Mouse (Mus musculus) CH12.LX (cell line): Measurements from ENCODE around the gene Bhlha15. TPM values are rescaled to one million over a fixed set of nuclear protein-coding genes. Genes with fewer than 3 reads are reported as not detected.

ENCODE experiments used
- DNase-seq: peaks from one replicate; pipeline ENCODE4 v3.0.0-alpha.2; 2013; ENCODE audit errors: extremely low read depth
- H3K27ac ChIP-seq: 2 replicates; pipeline ENCODE4 v1.5.1; 2012; ENCODE audit warnings: low read depth, mild to moderate bottlenecking, control low read depth, moderate library complexity; ENCODE audit not compliant: insufficient read depth
- H3K27me3 ChIP-seq: replicated peaks from 2 replicates; pipeline ENCODE3; 2012; ENCODE audit warnings: inconsistent platforms
- H3K36me3 ChIP-seq, 2 experiments: replicated peaks in 1 of 2; 2 replicates each; pipeline versions ENCODE3 to v1.6.1; 2012; ENCODE audit warnings: inconsistent platforms in 1 of 2, low read length in 1 of 2, mild to moderate bottlenecking in 1 of 2, mixed read lengths in 1 of 2, moderate library complexity in 1 of 2; ENCODE audit not compliant: control insufficient read depth in 1 of 2, insufficient read depth in 1 of 2
- H3K4me1 ChIP-seq, 2 experiments: 2 replicates each; pipeline ENCODE4 v1.6.1; 2012; ENCODE audit warnings: inconsistent platforms in 1 of 2, moderate library complexity in 1 of 2; ENCODE audit not compliant: insufficient read depth in 2 of 2, control insufficient read depth in 1 of 2
- H3K4me2 ChIP-seq: 2 replicates; pipeline ENCODE4 v1.6.1; 2012; ENCODE audit warnings: low read depth, mild to moderate bottlenecking, control low read depth; ENCODE audit not compliant: poor library complexity, insufficient read depth, severe bottlenecking
- H3K4me3 ChIP-seq, 3 experiments: fragments of 150-350 bp in 1 of 3; sonication (generic) in 1 of 3; replicated peaks in 1 of 3; 2 replicates each; pipeline versions ENCODE3 to v1.5.1; 2011 to 2012; ENCODE audit warnings: low read depth in 2 of 3, low read length in 2 of 3, mild to moderate bottlenecking in 2 of 3, moderate library complexity in 2 of 3, control low read depth in 1 of 3, improper control_type of control experiment in 1 of 3, inconsistent platforms in 1 of 3, mixed read lengths in 1 of 3; ENCODE audit not compliant: poor library complexity in 1 of 3
- H3K79me2 ChIP-seq: replicated peaks from 2 replicates; pipeline ENCODE4 v1.6.1; 2012; ENCODE audit warnings: mild to moderate bottlenecking, moderate library complexity; ENCODE audit not compliant: control insufficient read depth, poor library complexity, insufficient read depth, severe bottlenecking; ENCODE audit errors: extremely low read depth
- H3K9ac ChIP-seq: 2 replicates; pipeline ENCODE4 v1.6.1; 2012; ENCODE audit warnings: low read depth, mild to moderate bottlenecking, control low read depth, moderate library complexity; ENCODE audit not compliant: insufficient read depth
- H3K9me3 ChIP-seq: replicated peaks from 2 replicates; pipeline ENCODE3; 2012; ENCODE audit warnings: low read length, inconsistent platforms, mixed read lengths
- BHLHE40 ChIP-seq: IDR thresholded peaks from 2 replicates; pipeline ENCODE4 v1.6.1; 2011; ENCODE audit warnings: mild to moderate bottlenecking, low read depth, low read length, improper control_type of control experiment
- CTCF ChIP-seq, 2 experiments: IDR thresholded peaks in 1 of 2; conservative IDR thresholded peaks in 1 of 2; 2 replicates each; pipeline ENCODE4 v1.5.1; 2011 to 2012; ENCODE audit warnings: low read depth in 2 of 2, low read length in 2 of 2, improper control_type of control experiment in 1 of 2, inconsistent platforms in 1 of 2, mild to moderate bottlenecking in 1 of 2, moderate library complexity in 1 of 2
- ETS1 ChIP-seq: conservative IDR thresholded peaks from 2 replicates; pipeline ENCODE4 v1.6.1; 2012; ENCODE audit warnings: low read depth, mild to moderate bottlenecking, inconsistent platforms, low read length, improper control_type of control experiment, moderate library complexity
- IRF4 ChIP-seq: IDR thresholded peaks from 2 replicates; pipeline ENCODE4 v1.6.1; 2014; ENCODE audit warnings: low read depth, mild to moderate bottlenecking, inconsistent platforms, low read length, improper control_type of control experiment
- MAFK ChIP-seq: IDR thresholded peaks from 2 replicates; pipeline ENCODE4 v1.6.1; 2011; ENCODE audit warnings: low read length, improper control_type of control experiment; ENCODE audit not compliant: insufficient replicate concordance
- MAZ ChIP-seq: IDR thresholded peaks from 2 replicates; pipeline ENCODE4 v1.6.1; 2012; ENCODE audit warnings: low read depth, mild to moderate bottlenecking, inconsistent platforms, low read length, improper control_type of control experiment, moderate library complexity
- MYC ChIP-seq: IDR thresholded peaks from 2 replicates; pipeline ENCODE4 v1.6.1; 2011; ENCODE audit warnings: low read depth, mild to moderate bottlenecking, improper control_type of control experiment, low read length
- NRF1 ChIP-seq: IDR thresholded peaks from 2 replicates; pipeline ENCODE4 v1.6.1; 2014; ENCODE audit warnings: low read depth, mild to moderate bottlenecking, inconsistent platforms, low read length, improper control_type of control experiment, moderate library complexity
- PAX5 ChIP-seq: IDR thresholded peaks from 2 replicates; pipeline ENCODE4 v1.6.1; 2012; ENCODE audit warnings: low read length, inconsistent platforms, mixed read lengths
- POLR2A ChIP-seq: IDR thresholded peaks from 2 replicates; pipeline ENCODE4 v1.6.1; 2011; ENCODE audit warnings: low read depth, mild to moderate bottlenecking, improper control_type of control experiment, low read length
- POLR2AphosphoS2 ChIP-seq: IDR thresholded peaks from 2 replicates; pipeline ENCODE4 v1.6.1; 2011; ENCODE audit warnings: low read depth, low read length, improper control_type of control experiment
- RAD21 ChIP-seq: IDR thresholded peaks from 2 replicates; pipeline ENCODE4 v1.6.1; 2011; ENCODE audit warnings: low read depth, mild to moderate bottlenecking, low read length, improper control_type of control experiment, moderate library complexity
- RCOR1 ChIP-seq: conservative IDR thresholded peaks from 2 replicates; pipeline ENCODE4 v1.6.1; 2012; ENCODE audit warnings: low read depth, mild to moderate bottlenecking, inconsistent platforms, low read length, improper control_type of control experiment
- USF1 ChIP-seq: IDR thresholded peaks from 2 replicates; pipeline ENCODE4 v1.6.1; 2014; ENCODE audit warnings: low read depth, mild to moderate bottlenecking, inconsistent platforms, low read length, improper control_type of control experiment
- ZKSCAN1 ChIP-seq: IDR thresholded peaks from 2 replicates; pipeline ENCODE4 v1.6.1; 2012; ENCODE audit warnings: low read depth, inconsistent platforms, low read length, improper control_type of control experiment, borderline replicate concordance
- dilution Hi-C: fragments of 300-500 bp; cut with MboI; formaldehyde crosslinking; loops from 2 replicates; pipeline ENCODE4 v1.14.3; 2020; ENCODE audit warnings: low sequenced_read_pairs; ENCODE audit not compliant: extremely low pct_unique_long_range_greater_than_20kb, extremely low pct_ligation_motif_present
- in situ Hi-C: fragments of 300-500 bp; cut with MboI; formaldehyde crosslinking; loops from 3 replicates; pipeline ENCODE4 v1.14.3; 2019; ENCODE audit warnings: low sequenced_read_pairs, low pct_ligation_motif_present, low pct_unique_long_range_greater_than_20kb, mixed read lengths
- polyA plus RNA-seq: library from polyadenylated mRNA; unstranded; fragments of >175 nt; gene quantifications from 2 replicates; pipeline ENCODE4 v1.2.1, GENCODE M21; 2012; ENCODE audit warnings: low read depth; ENCODE audit not compliant: insufficient read length
- total RNA-seq, 2 experiments: library from RNA; depleted of rRNA; stranded (reverse); fragments of 300-350 nt in 1 of 2; fragments of >200 nt in 1 of 2; gene quantifications; 2 replicates each; pipeline ENCODE4 v1.2.3; 2012 to 2014

Gene Bhlha15
- total and polyA plus RNA-seq, 3 experiments: 0.90 to 6.1 (median 4.0) TPM

DNA sequence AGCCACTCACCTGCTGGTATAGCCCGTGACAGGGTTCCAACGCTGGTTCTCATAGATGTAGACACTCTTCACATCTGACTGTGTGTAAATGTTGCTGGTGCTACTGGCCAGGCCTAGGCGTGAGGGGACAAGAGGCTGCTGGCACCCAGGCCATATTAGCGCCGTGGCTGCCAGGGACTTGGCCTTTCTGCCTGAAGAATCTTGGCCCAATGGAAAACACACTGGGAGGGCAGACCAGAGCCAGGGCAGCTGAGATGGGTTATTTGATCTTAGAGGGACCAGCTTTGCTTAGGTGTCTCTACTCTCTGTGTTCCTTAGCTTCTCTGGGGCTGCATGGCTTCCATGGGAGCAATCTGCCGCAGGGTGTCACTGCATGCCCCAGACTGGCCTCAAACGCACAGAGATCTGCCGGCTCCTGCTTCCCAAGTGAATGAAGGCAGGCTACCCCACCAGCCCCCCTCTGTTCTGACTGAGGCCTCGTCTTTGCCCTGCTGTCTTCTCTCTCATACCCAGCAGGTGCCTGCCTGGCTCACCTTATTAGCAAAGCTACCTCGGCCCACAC lies 13.4 kb downstream of the Bhlha15 start:
- no peak for TF ChIP-seq POLR2A
- TF ChIP-seq POLR2AphosphoS2: no peak
- TF ChIP-seq MAFK: no peak
- H3K27me3 ChIP-seq: no peaks in the 10 kb centered on the region
- in situ Hi-C loops: loop anchor here (25.0 kb wide), 1 partner anchor 534 kb away; no protein-coding TSS in a partner anchor
- no peak overlapping the region for H3K9ac ChIP-seq
- no peak for DNase-seq
- H3K9me3 ChIP-seq: peaks cover 6% of the 10 kb centered on the region
- H3K4me3 ChIP-seq: no peak overlapping the region
- dilution Hi-C loops: no loop called here
- no peaks in the 10 kb centered on the region for H3K79me2 ChIP-seq
- H3K36me3 ChIP-seq: peaks cover 4 to 79% of the 10 kb centered on the region in 2 experiments
- H3K4me2 ChIP-seq: no peak overlapping the region
- no peak overlapping the region for H3K27ac ChIP-seq
- H3K4me1 ChIP-seq: 0 out of 4 replicates have a peak, but pooled peaks cover 0 to 2% of the 10 kb centered on the region in 2 experiments

DNA sequence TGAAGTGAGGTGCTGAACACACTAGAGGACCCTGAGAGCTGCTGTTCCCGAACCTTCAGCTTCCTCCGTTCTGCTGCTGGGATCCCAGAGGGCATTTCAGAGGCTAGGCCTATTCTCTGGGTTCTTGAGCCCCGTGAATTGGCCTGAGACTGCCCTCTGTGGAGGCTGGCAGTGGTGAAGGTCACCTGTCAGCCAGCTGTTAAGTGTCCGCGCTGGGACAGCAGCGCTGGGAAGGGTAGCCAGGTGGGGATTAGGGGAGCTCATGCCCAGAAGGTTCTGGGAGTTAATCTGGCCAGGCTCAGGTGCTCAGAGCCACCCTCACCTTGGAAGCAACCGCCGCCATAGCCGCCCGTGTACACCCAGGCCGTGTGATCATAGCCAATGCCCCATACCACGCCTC lies 14.2 kb downstream of the Bhlha15 start:
- no peak for DNase-seq
- Histone ChIP-seq H3K27ac (no peak overlapping the region), H3K4me2 (no peak overlapping the region), H3K9me3 (peaks cover 6% of the 10 kb centered on the region), H3K4me3 (no peak overlapping the region), H3K4me1 (no peaks in the 10 kb centered on the region)
- dilution Hi-C loops: no loop called here
- in situ Hi-C loops: loop anchor here (25.0 kb wide), 1 partner anchor 533 kb away; no protein-coding TSS in a partner anchor
- TF ChIP-seq USF1 (no peak), POLR2A (no peak), CTCF (conservative IDR thresholded peaks at IDR 0.05 in 1 of 2, IDR thresholded peaks at IDR 0.05 in 1 of 2; ENCODE audit: low read depth in 2 of 2, low read length in 2 of 2) (no peak), IRF4 (no peak), ZKSCAN1 (no peak), PAX5 (no peak), BHLHE40 (no peak), NRF1 (no peak), MAZ (no peak), RCOR1 (no peak), RAD21 (no peak), ETS1 (no peak)
- TF ChIP-seq, all 38 proteins: peak for 0
- H3K36me3 ChIP-seq: peaks cover 4 to 76% of the 10 kb centered on the region in 2 experiments
- no peaks in the 10 kb centered on the region for H3K79me2 ChIP-seq
- no peaks in the 10 kb centered on the region for H3K27me3 ChIP-seq
- no peak overlapping the region for H3K9ac ChIP-seq

DNA sequence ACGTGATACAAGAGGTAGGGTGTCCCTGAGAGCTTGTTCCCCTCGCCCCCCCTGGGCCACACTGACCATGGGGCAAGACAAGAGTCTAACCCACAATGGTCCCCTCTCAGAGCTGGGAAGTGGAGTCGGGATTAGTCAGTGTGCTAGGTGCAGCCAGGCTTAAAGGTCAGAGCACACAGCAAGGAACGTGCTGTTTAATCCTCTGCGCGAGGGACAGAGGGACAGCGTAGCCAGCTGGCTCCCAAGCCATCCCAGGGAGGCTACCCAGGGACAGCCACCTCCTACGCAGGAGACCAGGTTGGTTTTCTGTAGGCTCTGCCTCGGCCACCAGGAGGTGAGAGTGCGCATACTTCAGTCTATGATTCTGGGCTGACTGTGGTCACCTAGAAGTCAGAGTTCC lies 14.8 kb downstream of the Bhlha15 start:
- dilution Hi-C loops: no loop called here
- TF ChIP-seq MYC (no peak), ZKSCAN1 (no peak)
- TF ChIP-seq, all 38 proteins: peak for 0
- H3K4me3 ChIP-seq: no peak overlapping the region
- no peak overlapping the region for H3K4me2 ChIP-seq
- in situ Hi-C loops: loop anchor here (25.0 kb wide), 1 partner anchor 532 kb away; no protein-coding TSS in a partner anchor
- peaks cover 4 to 80% of the 10 kb centered on the region in 2 experiments for H3K36me3 ChIP-seq
- H3K79me2 ChIP-seq: no peaks in the 10 kb centered on the region
- H3K4me1 ChIP-seq: no peaks in the 10 kb centered on the region
- no peaks in the 10 kb centered on the region for H3K27me3 ChIP-seq
- no peak overlapping the region for H3K27ac ChIP-seq
- DNase-seq: no peak
- H3K9me3 ChIP-seq: peaks cover 6% of the 10 kb centered on the region
- no peak overlapping the region for H3K9ac ChIP-seq
